Mouse (Mus musculus): Measurements from ENCODE around the gene Msrb3.
"Not testable (repeated sequence)": the region's sequence is repeated elsewhere in the genome, so short reads cannot be mapped to it uniquely, and the experiment has no call there.

Gene Msrb3

DNA sequence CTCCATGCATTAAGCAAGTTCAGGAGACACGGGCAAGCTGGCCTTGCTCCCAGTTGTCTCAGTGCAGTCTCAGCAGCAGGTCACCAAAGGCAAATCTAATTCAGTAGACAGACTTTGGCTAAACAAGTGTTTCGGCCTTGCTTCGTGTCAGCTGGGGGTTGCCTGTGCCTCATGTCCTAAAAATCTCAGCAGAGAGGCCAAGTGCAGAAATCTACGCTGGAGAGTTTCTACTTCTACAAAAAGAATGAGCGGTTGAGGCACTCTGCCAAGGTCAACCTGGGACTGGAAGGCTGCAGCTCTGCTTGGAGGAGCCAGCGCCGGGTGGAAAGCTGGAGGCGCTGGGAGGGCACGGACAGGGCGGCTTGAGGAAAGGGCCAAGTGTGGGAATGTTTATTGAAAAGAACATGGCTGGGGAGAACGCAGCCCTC, 147.6 kb downstream of the Msrb3 start:
- in situ Hi-C loops (cut with MboI, MseI) = loop anchor here (10.0 kb wide), 1 partner anchor 837 kb away; no protein-coding TSS in a partner anchor

DNA sequence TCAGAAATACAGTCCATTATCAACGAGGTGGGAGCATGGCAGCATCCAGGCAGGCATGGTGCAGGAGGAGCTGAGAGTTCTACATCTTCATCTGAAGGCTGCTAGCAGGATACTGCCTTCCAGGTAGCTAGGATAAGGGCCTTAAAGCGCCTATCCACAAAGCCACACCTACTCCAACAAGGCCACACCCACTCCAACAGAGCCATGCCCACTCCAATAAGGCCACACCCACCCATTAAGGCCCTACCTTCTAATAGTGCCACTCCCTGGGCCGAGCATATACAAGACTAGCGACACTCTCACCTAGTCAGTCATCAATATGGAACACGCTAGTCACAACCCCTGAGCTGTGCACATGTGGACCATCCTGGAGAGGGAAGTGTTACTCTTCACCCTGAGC, 149.3 kb downstream of the Msrb3 start:
- in situ Hi-C loops (cut with MboI, MseI) = not testable (repeated sequence)

DNA sequence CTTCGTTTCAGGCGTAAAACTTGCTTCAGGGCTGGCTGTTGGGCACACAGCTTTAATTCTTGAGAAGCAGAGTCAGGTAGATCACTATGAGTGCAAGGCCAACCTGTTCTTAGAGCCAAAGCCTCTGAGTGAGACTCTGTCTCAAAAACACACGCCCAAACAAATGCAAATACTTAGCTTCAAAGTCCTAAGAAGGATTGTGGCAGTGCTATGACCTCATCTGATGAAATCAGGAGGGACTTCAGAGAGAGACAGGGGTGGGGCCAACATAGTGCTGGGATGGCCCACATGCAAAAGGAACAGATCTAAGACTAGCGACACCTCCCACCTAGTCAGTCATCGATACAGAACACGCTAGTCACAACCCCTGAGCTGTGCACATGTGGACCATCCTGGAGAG, 150.7 kb downstream of the Msrb3 start:
- in situ Hi-C loops (cut with MboI, MseI) = no loop called here

DNA sequence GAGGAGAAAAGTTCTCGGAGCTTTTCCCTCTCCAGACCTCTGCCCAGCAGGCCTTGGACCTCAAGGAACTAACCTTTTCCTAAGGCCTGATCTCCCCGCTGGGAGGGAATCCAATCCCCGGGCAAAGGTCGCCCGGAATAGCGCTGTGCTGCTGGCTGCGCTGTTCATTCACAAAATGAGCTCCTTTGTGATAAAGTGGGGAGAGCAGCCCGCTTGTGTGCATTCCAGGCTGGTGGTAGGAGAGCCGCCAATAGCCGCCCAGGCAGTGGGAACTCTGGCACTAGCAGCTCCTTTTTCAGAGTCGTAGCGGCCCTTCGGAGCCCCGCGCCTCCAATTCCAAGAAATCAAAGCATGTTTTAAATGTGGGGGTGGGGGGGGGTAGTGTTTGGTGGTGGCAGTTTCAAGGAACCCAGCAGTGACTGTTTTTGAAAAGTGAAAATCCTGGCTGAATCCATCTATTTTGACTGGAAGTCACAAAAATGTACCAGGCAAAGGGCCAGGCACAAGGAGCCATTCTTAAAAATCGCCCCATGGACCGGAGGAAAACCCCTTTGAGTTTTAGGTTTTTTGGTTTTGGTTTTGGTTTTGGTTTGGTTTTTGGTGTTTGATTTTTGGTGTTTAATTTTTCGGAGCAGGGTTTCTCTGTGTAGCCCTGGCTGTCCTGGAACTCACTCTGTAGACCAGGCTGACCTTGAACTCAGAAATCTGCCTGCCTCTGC, 153.6 kb downstream of the Msrb3 start:
- in situ Hi-C loops (cut with MboI, MseI) = no loop called here

GRCm38 (mm10) chr10:120744441-120745137, 154.3 kb downstream of the Msrb3 start:
- in situ Hi-C loops (cut with MboI, MseI) = no loop called here

GRCm38 (mm10) chr10:120736508-120737069, 162.3 kb downstream of the Msrb3 start:
- in situ Hi-C loops (cut with MboI, MseI) = no loop called here

GRCm38 (mm10) chr10:120735722-120736507, 163.0 kb downstream of the Msrb3 start:
- in situ Hi-C loops (cut with MboI, MseI) = no loop called here

GRCm38 (mm10) chr10:120734364-120734763, 164.5 kb downstream of the Msrb3 start:
- in situ Hi-C loops (cut with MboI, MseI) = no loop called here
